Mouse (Mus musculus) myocyte (in vitro differentiated cells): ENCODE measurements around the gene Rsph14. TPM values are rescaled to one million over a fixed set of nuclear protein-coding genes. Genes with fewer than 3 reads are reported as not detected.

Experiments
- H3K27me3 ChIP-seq: one replicate; pipeline ENCODE4 v1.6.1; 2011; ENCODE audit not compliant: control insufficient read depth, insufficient read depth, insufficient read length
- H3K36me3 ChIP-seq: one replicate; pipeline ENCODE4 v1.6.1; 2011; ENCODE audit not compliant: control insufficient read depth, insufficient read depth
- H3K4me2 ChIP-seq: one replicate; pipeline ENCODE4 v1.6.1; 2011; ENCODE audit warnings: low read depth, control low read depth
- H3K4me3 ChIP-seq: one replicate; pipeline ENCODE4 v1.5.1; 2011; ENCODE audit warnings: mild to moderate bottlenecking, control low read depth, moderate library complexity
- H3K79me2 ChIP-seq: one replicate; pipeline ENCODE4 v1.6.1; 2011; ENCODE audit not compliant: control insufficient read depth, insufficient read depth
- H3ac ChIP-seq: one replicate; pipeline ENCODE4 v1.6.1; 2011; ENCODE audit not compliant: control insufficient read depth, insufficient read length
- CEBPB ChIP-seq: IDR thresholded peaks from 2 replicates; pipeline ENCODE4 v1.6.1; 2011; ENCODE audit warnings: mild to moderate bottlenecking, moderate library complexity; ENCODE audit not compliant: poor library complexity, insufficient read depth, severe bottlenecking
- E2F4 ChIP-seq: IDR thresholded peaks from one replicate; pipeline ENCODE4 v1.6.1; 2011; ENCODE audit warnings: mild to moderate bottlenecking, control low read depth, moderate library complexity; ENCODE audit not compliant: insufficient read depth
- MAX ChIP-seq: IDR thresholded peaks from one replicate; pipeline ENCODE4 v1.6.1; 2011; ENCODE audit warnings: low read depth, mild to moderate bottlenecking, control low read depth
- MYOD1 ChIP-seq, 3 experiments: IDR thresholded peaks; one replicate each; pipeline ENCODE4 v1.6.1; 2011; ENCODE audit warnings: control low read depth in 2 of 3, low read depth in 2 of 3, mild to moderate bottlenecking in 2 of 3, moderate library complexity in 1 of 3; ENCODE audit not compliant: insufficient read length in 2 of 3, control insufficient read depth in 1 of 3
- MYOG ChIP-seq, 3 experiments: IDR thresholded peaks; one replicate each; pipeline ENCODE4 v1.6.1; 2011; ENCODE audit warnings: control low read depth in 2 of 3, low read depth in 2 of 3, mild to moderate bottlenecking in 2 of 3; ENCODE audit not compliant: insufficient read length in 2 of 3, control insufficient read depth in 1 of 3, insufficient read depth in 1 of 3
- POLR2A ChIP-seq: IDR thresholded peaks from one replicate; pipeline ENCODE4 v1.6.1; 2011; ENCODE audit warnings: low read depth, mild to moderate bottlenecking, control low read depth, moderate library complexity; ENCODE audit not compliant: insufficient read length
- POLR2AphosphoS2 ChIP-seq: IDR thresholded peaks from one replicate; pipeline ENCODE4 v1.6.1; 2011; ENCODE audit warnings: low read depth, control low read depth; ENCODE audit not compliant: insufficient read length
- REST ChIP-seq: IDR thresholded peaks from one replicate; pipeline ENCODE4 v1.6.1; 2011; ENCODE audit warnings: mild to moderate bottlenecking, control low read depth, moderate library complexity; ENCODE audit not compliant: insufficient read depth, insufficient read length
- SRF ChIP-seq: IDR thresholded peaks from one replicate; pipeline ENCODE4 v1.6.1; 2011; ENCODE audit warnings: low read depth; ENCODE audit not compliant: control insufficient read depth, insufficient read length
- TCF12 ChIP-seq: IDR thresholded peaks from one replicate; pipeline ENCODE4 v1.6.1; 2011; ENCODE audit warnings: mild to moderate bottlenecking, control low read depth; ENCODE audit not compliant: poor library complexity, insufficient read depth, severe bottlenecking
- TCF3 ChIP-seq: IDR thresholded peaks from one replicate; pipeline ENCODE4 v1.6.1; 2011; ENCODE audit warnings: low read depth, control low read depth; ENCODE audit not compliant: insufficient read length
- USF1 ChIP-seq: IDR thresholded peaks from one replicate; pipeline ENCODE4 v1.6.1; 2011; ENCODE audit warnings: low read depth, mild to moderate bottlenecking, control low read depth, moderate library complexity
- polyA plus RNA-seq: library from polyadenylated mRNA; unstranded; fragments of >200 nt; fragmentation: generic; extraction: Trizol; gene quantifications from one replicate; pipeline ENCODE4 v1.2.1, GENCODE M21; 2012; ENCODE audit warnings: missing spikeins

Gene Rsph14
- polyA plus RNA-seq, 1 experiment = not detected

DNA sequence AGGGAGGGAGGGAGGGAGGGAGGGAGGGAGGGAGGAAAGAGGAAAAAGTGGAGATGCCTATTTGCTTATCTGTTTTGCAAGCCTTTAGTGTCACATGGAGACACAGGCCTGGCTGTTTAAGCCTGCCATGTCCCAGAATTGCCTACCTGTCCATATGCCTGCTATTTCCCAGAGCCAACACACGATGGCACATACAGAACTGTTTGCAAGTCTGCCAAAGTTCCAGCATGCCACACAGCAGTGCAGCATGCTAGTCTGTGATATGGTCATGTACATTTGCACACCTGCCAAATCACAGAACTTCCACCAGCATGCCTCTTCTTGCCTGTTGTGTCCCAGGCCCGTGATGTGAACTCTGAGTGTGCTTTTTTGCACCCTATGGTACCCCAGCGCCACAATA lies 101.8 kb downstream of the Rsph14 start:
- no peak for TF ChIP-seq USF1
- TF ChIP-seq E2F4 = no peak
- no peak for TF ChIP-seq MYOD1 (IDR thresholded peaks at IDR 0.05; ENCODE audit: control insufficient read depth in 1 of 3, insufficient read length in 2 of 3, low read depth in 2 of 3)
- TF ChIP-seq TCF3 = no peak

DNA sequence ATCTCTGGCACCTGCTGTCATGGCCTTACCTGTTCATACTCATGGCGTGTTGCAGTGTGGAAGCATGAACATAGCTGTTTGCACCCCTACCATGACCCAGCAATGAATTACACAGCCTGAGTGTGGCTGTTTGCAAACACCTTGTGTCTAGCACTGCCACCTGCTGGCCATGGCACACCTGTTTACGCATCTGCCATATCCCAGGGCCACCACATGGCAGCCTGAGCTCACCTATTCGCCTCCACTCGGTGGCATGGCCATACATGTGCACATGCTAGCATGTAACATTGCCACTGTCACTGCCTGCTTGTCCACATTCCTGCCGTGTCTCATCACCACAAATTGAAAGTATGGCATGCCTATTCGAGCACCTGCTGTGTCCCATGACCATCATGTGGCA lies 102.8 kb downstream of the Rsph14 start:
- TF ChIP-seq MYOD1 (IDR thresholded peaks at IDR 0.05; ENCODE audit: control insufficient read depth in 1 of 3, insufficient read length in 2 of 3, low read depth in 2 of 3) (no peak), CEBPB (no peak), E2F4 (no peak), TCF12 (no peak), MYOG (IDR thresholded peaks at IDR 0.05; ENCODE audit: control insufficient read depth in 1 of 3, insufficient read depth in 1 of 3, insufficient read length in 2 of 3, low read depth in 2 of 3) (no peak), TCF3 (no peak), USF1 (no peak), REST (no peak), POLR2A (no peak), POLR2AphosphoS2 (no peak), SRF (no peak), MAX (no peak)
- Histone ChIP-seq H3K27me3 (no peaks in the 10 kb centered on the region), H3K4me3 (no peak overlapping the region), H3K36me3 (no peaks in the 10 kb centered on the region), H3K79me2 (no peaks in the 10 kb centered on the region), H3K4me2 (no peak overlapping the region), H3ac (no peak overlapping the region)

More for the DNA sequence above, 101.8 kb downstream of the Rsph14 start:
- H3K36me3 ChIP-seq = no peaks in the 10 kb centered on the region
- H3K4me2 ChIP-seq = no peak overlapping the region
- H3K27me3 ChIP-seq = no peaks in the 10 kb centered on the region
- no peak overlapping the region for H3K4me3 ChIP-seq
- no peak overlapping the region for H3ac ChIP-seq
- H3K79me2 ChIP-seq = no peaks in the 10 kb centered on the region

- Histone ChIP-seq H3K79me2 (no peaks in the 10 kb centered on the region), H3K36me3 (no peaks in the 10 kb centered on the region), H3ac (no peak overlapping the region), H3K27me3 (no peaks in the 10 kb centered on the region), H3K4me3 (no peak overlapping the region), H3K4me2 (no peak overlapping the region)
- TF ChIP-seq E2F4 (no peak), SRF (no peak), MYOD1 (IDR thresholded peaks at IDR 0.05; ENCODE audit: control insufficient read depth in 1 of 3, insufficient read length in 2 of 3, low read depth in 2 of 3) (no peak), POLR2A (no peak), TCF12 (no peak), MAX (no peak), TCF3 (no peak), POLR2AphosphoS2 (no peak), REST (no peak), MYOG (IDR thresholded peaks at IDR 0.05; ENCODE audit: control insufficient read depth in 1 of 3, insufficient read depth in 1 of 3, insufficient read length in 2 of 3, low read depth in 2 of 3) (no peak), CEBPB (no peak), USF1 (no peak)
These were observed 104.1 kb downstream of the Rsph14 start for GRCm38 (mm10) chr10:74928276-74928675.

DNA sequence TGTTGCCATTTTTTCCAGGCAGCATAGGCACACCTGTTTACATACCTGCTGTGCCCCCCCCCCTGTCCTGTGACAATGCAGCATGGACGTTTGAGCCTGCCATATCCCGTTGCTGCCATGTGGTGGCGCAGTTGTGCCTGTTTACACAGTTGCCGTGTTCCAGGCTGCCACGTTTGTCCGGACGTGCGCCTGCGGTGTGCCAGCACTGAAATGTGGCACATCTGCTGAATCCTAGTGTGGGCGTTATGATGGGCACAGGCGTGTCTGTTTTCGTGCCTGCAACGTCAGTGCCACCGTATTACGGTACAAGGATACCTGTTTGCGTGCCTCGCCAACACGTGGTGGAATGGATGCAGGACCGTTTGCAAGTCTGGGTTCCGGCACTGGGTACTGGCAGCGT lies 107.1 kb downstream of the Rsph14 start:
- Histone ChIP-seq H3K36me3 (no peaks in the 10 kb centered on the region), H3K4me3 (no peak overlapping the region), H3K79me2 (no peaks in the 10 kb centered on the region), H3K27me3 (no peaks in the 10 kb centered on the region), H3K4me2 (no peak overlapping the region), H3ac (no peak overlapping the region)
- no peak for TF ChIP-seq CEBPB
- no peak for TF ChIP-seq E2F4
- no peak for TF ChIP-seq MAX
- no peak for TF ChIP-seq POLR2A
- no peak for TF ChIP-seq POLR2AphosphoS2
- no peak for TF ChIP-seq TCF12
- TF ChIP-seq SRF = no peak
- TF ChIP-seq MYOD1 (IDR thresholded peaks at IDR 0.05; ENCODE audit: control insufficient read depth in 1 of 3, insufficient read length in 2 of 3, low read depth in 2 of 3) = no peak
- no peak for TF ChIP-seq USF1
- no peak for TF ChIP-seq MYOG (IDR thresholded peaks at IDR 0.05; ENCODE audit: control insufficient read depth in 1 of 3, insufficient read depth in 1 of 3, insufficient read length in 2 of 3, low read depth in 2 of 3)
- TF ChIP-seq TCF3 = no peak
- no peak for TF ChIP-seq REST

- no peak overlapping the region for H3K4me2 ChIP-seq
- TF ChIP-seq REST = no peak
- no peak for TF ChIP-seq MAX
- no peak for TF ChIP-seq TCF12
- no peak for TF ChIP-seq MYOD1 (IDR thresholded peaks at IDR 0.05; ENCODE audit: control insufficient read depth in 1 of 3, insufficient read length in 2 of 3, low read depth in 2 of 3)
- no peak for TF ChIP-seq USF1
- TF ChIP-seq TCF3 = no peak
- TF ChIP-seq CEBPB = no peak
- H3K36me3 ChIP-seq = no peaks in the 10 kb centered on the region
- H3K4me3 ChIP-seq = no peak overlapping the region
- H3K27me3 ChIP-seq = no peaks in the 10 kb centered on the region
- H3K79me2 ChIP-seq = no peaks in the 10 kb centered on the region
- no peak overlapping the region for H3ac ChIP-seq
These were observed 108.1 kb downstream of the Rsph14 start for GRCm38 (mm10) chr10:74924274-74924673.
